Mouse (Mus musculus): Measurements from ENCODE around the gene Ldlr. TPM values are rescaled to one million over a fixed set of nuclear protein-coding genes. Genes with fewer than 3 reads are reported as not detected.
A peak's percentile ranks its signal among the peaks of the same experiment; 100 is the strongest.
"Not testable (repeated sequence)": the region's sequence is repeated elsewhere in the genome, so short reads cannot be mapped to it uniquely, and the experiment has no call there.

The Ldlr gene
- polyA plus RNA-seq, 1 experiment from 2014 or later, result 7.3 TPM

DNA sequence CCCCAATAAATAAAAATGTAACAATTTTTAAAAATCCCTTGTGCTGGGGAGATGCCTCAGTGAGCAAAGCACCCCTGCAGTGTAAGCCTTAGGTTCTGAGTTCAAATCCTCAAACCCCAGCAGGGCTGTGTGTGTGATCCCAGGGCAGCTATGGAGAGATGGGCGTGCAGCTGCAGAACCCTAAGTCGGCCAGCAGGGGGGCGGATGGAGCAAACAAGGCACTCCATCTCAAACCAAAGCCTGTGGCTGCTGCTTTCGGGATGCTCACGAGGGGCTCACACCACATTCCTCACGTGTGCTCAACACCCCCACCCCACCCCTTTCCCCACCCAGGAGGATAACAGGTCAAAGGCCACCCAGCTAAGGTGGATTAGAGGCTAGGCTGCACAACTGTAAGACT is 63.6 kb downstream of the Ldlr start:
- H3K9ac ChIP-seq (replicated peaks; ENCODE audit: low read depth, low read length), result 0 out of 2 replicates have a peak overlapping the region, but pooled peaks have one; percentile 7
- no peaks in the 10 kb centered on the region for H3K9me3 ChIP-seq (ENCODE audit: control insufficient read depth, low read length)
- no peak overlapping the region for H3K4me3 ChIP-seq (ENCODE audit: low read depth, low read length)
- no peak overlapping the region for H3K27ac ChIP-seq (ENCODE audit: low read depth, low read length)
- no peaks in the 10 kb centered on the region for H3K36me3 ChIP-seq (ENCODE audit: control insufficient read depth, insufficient read depth, low read length)
- no peak overlapping the region for H3K4me2 ChIP-seq (ENCODE audit: low read depth, low read length)
- H3K4me1 ChIP-seq (ENCODE audit: control insufficient read depth, insufficient read depth, low read length), result no peaks in the 10 kb centered on the region; the same call in 1 of the 2 replicates
- peak; percentile 65; the same call in 1 of the 2 replicates for ATAC-seq (ENCODE audit: low read depth)
- H3K27me3 ChIP-seq (ENCODE audit: control insufficient read depth, insufficient read depth, low read length), result no peaks in the 10 kb centered on the region
- WGBS, result 8% methylated on average over 6 of the region's 6 CpGs

DNA sequence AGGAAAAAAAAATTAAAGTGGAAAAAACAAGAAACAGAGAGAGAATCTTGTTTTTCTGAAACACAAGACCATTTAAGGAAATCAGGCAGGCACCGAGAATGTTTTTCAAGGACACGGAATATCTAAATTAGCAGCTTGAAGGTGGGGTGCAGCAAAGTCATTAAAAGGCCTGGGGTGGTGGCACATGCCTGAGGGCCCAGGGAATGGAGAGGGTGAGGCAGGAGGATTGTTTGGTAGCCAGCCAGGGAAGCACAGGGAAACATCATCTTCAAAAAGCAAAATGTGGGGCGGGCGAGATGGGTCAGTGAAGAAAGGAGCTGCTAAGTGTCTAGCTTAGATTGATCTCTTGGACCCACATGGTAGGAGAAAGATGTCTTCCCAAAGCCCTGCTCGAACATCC is 64.4 kb downstream of the Ldlr start:
- no peaks in the 10 kb centered on the region for H3K36me3 ChIP-seq (ENCODE audit: control insufficient read depth, insufficient read depth, low read length)
- H3K9me3 ChIP-seq (ENCODE audit: control insufficient read depth, low read length), result no peaks in the 10 kb centered on the region
- peaks cover under 1% of the 10 kb centered on the region; the same call in 1 of the 2 replicates for H3K4me1 ChIP-seq (ENCODE audit: control insufficient read depth, insufficient read depth, low read length)
- H3K27ac ChIP-seq (ENCODE audit: low read depth, low read length), result no peak overlapping the region
- no peak overlapping the region for H3K9ac ChIP-seq (replicated peaks; ENCODE audit: low read depth, low read length)
- H3K4me2 ChIP-seq (ENCODE audit: low read depth, low read length), result no peak overlapping the region
- no peak for ATAC-seq (ENCODE audit: low read depth)
- WGBS, result 80% methylated on average over 5 of the region's 5 CpGs
- H3K27me3 ChIP-seq (ENCODE audit: control insufficient read depth, insufficient read depth, low read length), result no peaks in the 10 kb centered on the region
- H3K4me3 ChIP-seq (ENCODE audit: low read depth, low read length), result no peak overlapping the region

DNA sequence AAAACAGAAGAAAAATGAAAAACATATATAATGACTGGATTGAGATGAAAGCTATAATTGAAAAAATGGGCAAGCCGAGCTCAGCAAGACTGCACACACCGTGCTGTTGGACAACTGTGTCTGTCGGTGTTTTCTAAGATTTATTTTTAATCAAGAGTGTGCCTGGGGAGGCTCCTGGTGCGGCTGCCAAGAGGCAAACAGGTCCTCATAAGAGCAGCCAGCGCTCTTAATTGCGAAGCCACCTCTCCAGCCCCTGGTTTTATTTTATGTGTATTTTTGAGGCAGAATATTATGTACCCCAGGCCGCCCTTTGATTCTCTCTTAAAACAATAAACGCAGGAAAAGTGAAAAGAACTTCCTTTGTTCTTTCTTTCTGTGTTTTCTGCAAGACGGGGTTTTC is 65.0 kb downstream of the Ldlr start:
- 57% methylated on average over 9 of the region's 9 CpGs for WGBS
- Histone ChIP-seq H3K9ac (replicated peaks; ENCODE audit: low read depth, low read length) (no peak overlapping the region), H3K4me3 (ENCODE audit: low read depth, low read length) (no peak overlapping the region), H3K9me3 (ENCODE audit: control insufficient read depth, low read length) (no peaks in the 10 kb centered on the region), H3K27me3 (ENCODE audit: control insufficient read depth, insufficient read depth, low read length) (no peaks in the 10 kb centered on the region), H3K27ac (ENCODE audit: low read depth, low read length) (no peak overlapping the region), H3K4me1 (ENCODE audit: control insufficient read depth, insufficient read depth, low read length) (peaks cover 2% of the 10 kb centered on the region; the same call in 1 of the 2 replicates), H3K4me2 (ENCODE audit: low read depth, low read length) (no peak overlapping the region), H3K36me3 (ENCODE audit: control insufficient read depth, insufficient read depth, low read length) (no peaks in the 10 kb centered on the region)
- no peak for ATAC-seq (ENCODE audit: low read depth)

DNA sequence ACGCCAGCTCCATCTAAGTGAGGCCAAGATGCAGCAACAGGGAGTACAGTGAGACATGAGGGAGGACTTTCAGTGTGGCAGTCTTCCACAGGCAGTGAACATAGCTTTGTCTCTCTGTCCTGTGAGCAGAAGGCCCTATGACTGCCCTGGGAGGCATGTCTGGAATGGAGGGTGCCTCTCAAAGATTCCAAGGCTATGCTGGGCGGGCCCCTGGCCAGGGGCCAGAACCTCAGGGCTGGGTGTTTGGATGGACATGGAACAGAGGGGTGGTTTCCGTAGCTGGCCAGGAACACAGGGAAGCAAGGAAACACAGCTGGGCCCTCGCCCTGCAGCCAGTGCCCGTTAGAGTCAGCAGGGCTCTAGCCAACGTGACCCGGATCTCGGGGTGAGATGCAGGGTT is 68.6 kb downstream of the Ldlr start:
- no peaks in the 10 kb centered on the region for H3K9me3 ChIP-seq (ENCODE audit: control insufficient read depth, low read length)
- no peaks in the 10 kb centered on the region for H3K36me3 ChIP-seq (ENCODE audit: control insufficient read depth, insufficient read depth, low read length)
- ATAC-seq (ENCODE audit: low read depth), result no peak
- H3K27ac ChIP-seq (ENCODE audit: low read depth, low read length), result no peak overlapping the region
- 71% methylated on average over 8 of the region's 8 CpGs for WGBS
- H3K27me3 ChIP-seq (ENCODE audit: control insufficient read depth, insufficient read depth, low read length), result no peaks in the 10 kb centered on the region
- H3K9ac ChIP-seq (replicated peaks; ENCODE audit: low read depth, low read length), result no peak overlapping the region
- H3K4me2 ChIP-seq (ENCODE audit: low read depth, low read length), result no peak overlapping the region
- H3K4me1 ChIP-seq (ENCODE audit: control insufficient read depth, insufficient read depth, low read length), result peaks cover 2% of the 10 kb centered on the region; the same call in 1 of the 2 replicates
- no peak overlapping the region for H3K4me3 ChIP-seq (ENCODE audit: low read depth, low read length)

DNA sequence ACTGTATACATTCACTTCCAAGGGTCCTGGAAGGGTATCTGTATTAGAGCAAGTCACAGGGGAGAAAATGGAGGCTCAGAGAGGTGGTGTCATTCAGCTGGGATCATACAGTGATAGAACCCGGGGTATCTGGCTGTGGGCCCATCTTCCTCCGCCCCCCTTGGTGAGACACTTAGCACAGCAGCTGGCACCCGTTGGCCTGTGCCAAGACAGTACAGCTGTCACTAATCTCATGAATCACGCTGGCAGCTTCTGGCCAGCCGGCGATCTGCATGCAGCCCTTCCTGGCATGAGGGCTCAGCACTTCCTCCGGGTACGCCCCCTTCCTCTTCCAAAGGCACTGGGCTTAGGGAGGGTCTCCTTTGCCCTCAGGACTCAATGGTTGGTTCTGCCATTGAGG is 69.4 kb downstream of the Ldlr start:
- H3K27me3 ChIP-seq (ENCODE audit: control insufficient read depth, insufficient read depth, low read length), result no peaks in the 10 kb centered on the region
- no peaks in the 10 kb centered on the region for H3K36me3 ChIP-seq (ENCODE audit: control insufficient read depth, insufficient read depth, low read length)
- H3K9me3 ChIP-seq (ENCODE audit: control insufficient read depth, low read length), result no peaks in the 10 kb centered on the region
- 34% methylated on average over 8 of the region's 8 CpGs for WGBS
- H3K4me3 ChIP-seq (ENCODE audit: low read depth, low read length), result no peak overlapping the region
- peak; percentile 82 for ATAC-seq (ENCODE audit: low read depth)
- no peak overlapping the region for H3K4me2 ChIP-seq (ENCODE audit: low read depth, low read length)
- H3K27ac ChIP-seq (ENCODE audit: low read depth, low read length), result no peak overlapping the region
- H3K4me1 ChIP-seq (ENCODE audit: control insufficient read depth, insufficient read depth, low read length), result peaks cover 2% of the 10 kb centered on the region; the same call in 1 of the 2 replicates
- H3K9ac ChIP-seq (replicated peaks; ENCODE audit: low read depth, low read length), result no peak overlapping the region

DNA sequence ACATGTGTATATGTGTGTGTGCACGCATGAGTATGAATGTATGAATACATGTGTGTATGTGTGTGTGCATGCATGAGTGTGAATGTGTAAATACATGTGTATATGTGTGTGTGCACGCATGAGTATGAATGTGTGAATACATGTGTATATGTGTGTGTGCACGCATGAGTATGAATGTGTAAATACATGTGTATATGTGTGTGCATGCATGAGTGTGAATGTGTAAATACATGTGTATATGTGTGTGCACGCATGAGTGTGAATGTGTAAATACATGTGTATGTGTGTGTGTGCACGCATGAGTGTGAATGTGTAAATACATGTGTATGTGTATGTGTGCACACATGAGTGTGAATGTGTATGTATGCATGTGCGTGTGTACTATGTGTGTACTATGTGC is 70.2 kb downstream of the Ldlr start:
- H3K27ac ChIP-seq (ENCODE audit: low read depth, low read length); H3K9me3 ChIP-seq (ENCODE audit: control insufficient read depth, low read length); H3K9ac ChIP-seq (replicated peaks; ENCODE audit: low read depth, low read length); H3K36me3 ChIP-seq (ENCODE audit: control insufficient read depth, insufficient read depth, low read length); H3K27me3 ChIP-seq (ENCODE audit: control insufficient read depth, insufficient read depth, low read length); H3K4me2 ChIP-seq (ENCODE audit: low read depth, low read length); H3K4me3 ChIP-seq (ENCODE audit: low read depth, low read length); ATAC-seq (ENCODE audit: low read depth); H3K4me1 ChIP-seq (ENCODE audit: control insufficient read depth, insufficient read depth, low read length): not testable (repeated sequence)
- 97% methylated on average over 6 of the region's 6 CpGs for WGBS

DNA sequence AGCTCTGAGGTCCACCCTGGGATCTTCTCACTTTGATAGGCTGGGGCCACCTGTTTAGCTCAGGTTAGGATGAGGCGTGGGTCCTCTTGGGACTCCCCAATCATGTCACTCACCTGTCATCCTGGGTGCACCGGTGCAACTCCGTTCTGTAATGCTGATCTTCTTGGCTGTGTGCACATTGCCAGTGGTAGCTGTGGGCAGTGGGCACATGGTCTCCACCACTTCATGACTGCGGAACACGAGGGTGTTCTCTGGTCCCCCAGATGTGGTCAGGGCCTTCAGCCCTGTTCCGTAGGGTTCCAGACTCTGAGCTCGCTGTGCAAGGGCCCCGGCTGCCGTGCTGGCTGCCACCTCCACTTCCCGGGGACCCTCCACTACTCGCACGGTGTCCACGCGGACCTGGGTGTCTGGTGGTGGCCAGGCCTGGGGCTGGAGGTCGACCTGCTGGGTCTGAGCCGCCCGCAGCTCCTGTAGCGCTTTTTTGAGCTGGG is 71.1 kb downstream of the Ldlr start:
- H3K9me3 ChIP-seq (ENCODE audit: control insufficient read depth, low read length), result no peaks in the 10 kb centered on the region
- H3K4me1 ChIP-seq (ENCODE audit: control insufficient read depth, insufficient read depth, low read length), result peaks cover 6% of the 10 kb centered on the region; the same call in 1 of the 2 replicates
- 0 out of 2 replicates have a peak, but pooled peaks cover 4% of the 10 kb centered on the region for H3K27me3 ChIP-seq (ENCODE audit: control insufficient read depth, insufficient read depth, low read length)
- 97% methylated on average over 18 of the region's 18 CpGs for WGBS
- no peak overlapping the region for H3K27ac ChIP-seq (ENCODE audit: low read depth, low read length)
- ATAC-seq (ENCODE audit: low read depth), result no peak
- no peaks in the 10 kb centered on the region for H3K36me3 ChIP-seq (ENCODE audit: control insufficient read depth, insufficient read depth, low read length)
- H3K4me3 ChIP-seq (ENCODE audit: low read depth, low read length), result no peak overlapping the region
- H3K9ac ChIP-seq (replicated peaks; ENCODE audit: low read depth, low read length), result no peak overlapping the region
- no peak overlapping the region for H3K4me2 ChIP-seq (ENCODE audit: low read depth, low read length)

DNA sequence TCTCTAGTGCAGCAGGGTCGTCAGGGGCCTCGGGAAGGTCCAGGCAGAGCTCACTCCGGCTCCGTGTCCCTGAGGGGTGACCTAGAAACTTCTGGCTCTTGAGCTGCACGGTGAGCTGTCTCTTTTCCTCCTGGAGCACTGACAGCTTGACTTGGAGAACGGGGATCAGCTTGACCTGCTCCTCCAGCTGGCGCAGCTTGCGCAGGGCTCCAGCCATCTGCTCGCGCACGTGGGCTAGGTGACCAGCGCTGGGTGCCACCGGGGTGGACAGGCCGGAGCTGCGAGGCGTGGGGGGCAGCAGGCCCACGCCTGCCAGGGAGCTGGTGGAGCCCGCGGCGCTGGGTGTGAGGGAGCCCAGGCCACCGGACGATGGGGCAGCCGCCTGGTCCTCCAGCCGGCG is 71.6 kb downstream of the Ldlr start:
- 94% methylated on average over 25 of the region's 25 CpGs for WGBS
- no peaks in the 10 kb centered on the region for H3K36me3 ChIP-seq (ENCODE audit: control insufficient read depth, insufficient read depth, low read length)
- no peak overlapping the region for H3K9ac ChIP-seq (replicated peaks; ENCODE audit: low read depth, low read length)
- H3K4me1 ChIP-seq (ENCODE audit: control insufficient read depth, insufficient read depth, low read length), result peaks cover 6% of the 10 kb centered on the region; the same call in 1 of the 2 replicates
- no peak overlapping the region for H3K27ac ChIP-seq (ENCODE audit: low read depth, low read length)
- no peaks in the 10 kb centered on the region for H3K9me3 ChIP-seq (ENCODE audit: control insufficient read depth, low read length)
- no peak for ATAC-seq (ENCODE audit: low read depth)
- no peak overlapping the region for H3K4me3 ChIP-seq (ENCODE audit: low read depth, low read length)
- H3K27me3 ChIP-seq (ENCODE audit: control insufficient read depth, insufficient read depth, low read length), result 0 out of 2 replicates have a peak, but pooled peaks cover 4% of the 10 kb centered on the region
- no peak overlapping the region for H3K4me2 ChIP-seq (ENCODE audit: low read depth, low read length)

DNA sequence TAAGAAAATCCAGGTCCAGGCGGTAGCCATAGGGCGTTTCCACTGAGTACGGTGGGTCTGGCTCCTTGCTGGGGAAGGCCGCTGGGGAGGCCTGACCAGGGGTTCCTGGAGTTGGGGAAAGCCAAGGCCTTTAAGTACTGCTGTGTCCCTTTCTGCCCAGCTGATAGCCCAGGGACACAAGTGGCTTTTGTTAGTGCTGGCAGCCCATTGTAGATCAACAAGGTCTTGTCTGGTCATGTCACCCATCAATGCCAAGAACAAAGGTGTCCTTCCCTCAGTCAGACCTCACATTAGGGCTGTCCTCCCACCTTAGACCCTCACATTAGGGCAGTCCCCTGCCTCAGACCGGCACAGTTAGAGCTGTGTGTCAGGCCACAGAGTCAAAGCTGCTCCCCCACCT is 72.3 kb downstream of the Ldlr start:
- H3K4me1 ChIP-seq (ENCODE audit: control insufficient read depth, insufficient read depth, low read length), result peaks cover 6% of the 10 kb centered on the region; the same call in 1 of the 2 replicates
- WGBS, result 87% methylated on average over 5 of the region's 5 CpGs
- H3K4me3 ChIP-seq (ENCODE audit: low read depth, low read length), result no peak overlapping the region
- H3K36me3 ChIP-seq (ENCODE audit: control insufficient read depth, insufficient read depth, low read length), result no peaks in the 10 kb centered on the region
- no peak for ATAC-seq (ENCODE audit: low read depth)
- 0 out of 2 replicates have a peak, but pooled peaks cover 4% of the 10 kb centered on the region for H3K27me3 ChIP-seq (ENCODE audit: control insufficient read depth, insufficient read depth, low read length)
- H3K27ac ChIP-seq (ENCODE audit: low read depth, low read length), result no peak overlapping the region
- no peak overlapping the region for H3K4me2 ChIP-seq (ENCODE audit: low read depth, low read length)
- H3K9ac ChIP-seq (replicated peaks; ENCODE audit: low read depth, low read length), result no peak overlapping the region
- no peaks in the 10 kb centered on the region for H3K9me3 ChIP-seq (ENCODE audit: control insufficient read depth, low read length)

Data from neural tube, embryonic 14.5 days (tissue).